Mouse (Mus musculus) layer of hippocampus, postnatal 36 days (tissue): Measurements from ENCODE around the gene Nrxn3. TPM values are rescaled to one million over a fixed set of nuclear protein-coding genes. Genes with fewer than 3 reads are reported as not detected.
A peak's percentile ranks its signal among the peaks of the same experiment; 100 is the strongest.

ENCODE experiments used
- DNase-seq, 2 experiments: peaks; one replicate each; pipeline ENCODE4 v3.0.0; 2022
- total RNA-seq, 2 experiments: library from RNA; stranded (reverse); gene quantifications; 2 replicates each; pipeline ENCODE4 v1.2.3; 2021

Gene Nrxn3
- total RNA-seq, 2 experiments from 2014 or later: 185 to 190 TPM

DNA sequence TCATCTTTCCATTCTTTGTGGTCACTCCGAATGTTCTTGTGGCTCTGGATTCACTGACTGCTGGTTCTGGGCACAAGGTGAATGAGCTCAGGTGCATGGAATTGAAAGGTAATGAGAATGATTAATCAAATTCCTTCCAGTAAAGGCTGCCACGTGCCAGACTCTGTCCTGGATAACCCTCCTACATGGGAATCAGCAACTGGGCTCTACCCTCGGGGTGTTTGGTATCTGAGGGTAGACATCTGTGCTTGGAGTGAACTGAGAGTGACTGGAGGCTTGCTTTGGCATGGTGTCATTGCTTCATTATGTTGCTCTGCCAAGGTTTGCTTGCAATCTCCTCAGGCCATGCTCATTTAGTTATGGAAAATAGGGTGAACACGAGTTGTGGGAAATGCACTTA is 209.0 kb downstream of the Nrxn3 start:
- DNase-seq: no peak

DNA sequence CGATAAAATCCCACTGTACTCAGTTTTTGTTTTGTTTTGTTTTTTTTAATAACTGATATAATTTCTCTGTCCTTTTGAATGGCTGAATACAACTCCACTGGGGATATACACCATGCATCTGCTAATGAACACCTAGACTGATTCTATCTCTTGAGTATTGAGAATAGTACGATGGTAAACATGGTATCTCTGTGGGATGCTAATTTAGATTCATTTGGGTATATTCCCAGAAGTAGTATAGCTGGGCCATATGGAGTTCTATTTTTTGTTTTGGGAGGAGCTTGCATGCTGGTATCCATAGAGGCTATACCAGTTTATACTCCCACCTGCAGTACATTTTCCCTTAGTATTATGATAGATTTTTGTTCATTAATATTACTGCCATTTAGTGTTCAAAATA is 217.0 kb downstream of the Nrxn3 start:
- no peak for DNase-seq

GRCm38 (mm10) chr12:88944967-88945366 is 222.3 kb downstream of the Nrxn3 start:
- no peak for DNase-seq

- no peak for DNase-seq
These were observed 227.2 kb downstream of the Nrxn3 start for GRCm38 (mm10) chr12:88949870-88950269.

DNA sequence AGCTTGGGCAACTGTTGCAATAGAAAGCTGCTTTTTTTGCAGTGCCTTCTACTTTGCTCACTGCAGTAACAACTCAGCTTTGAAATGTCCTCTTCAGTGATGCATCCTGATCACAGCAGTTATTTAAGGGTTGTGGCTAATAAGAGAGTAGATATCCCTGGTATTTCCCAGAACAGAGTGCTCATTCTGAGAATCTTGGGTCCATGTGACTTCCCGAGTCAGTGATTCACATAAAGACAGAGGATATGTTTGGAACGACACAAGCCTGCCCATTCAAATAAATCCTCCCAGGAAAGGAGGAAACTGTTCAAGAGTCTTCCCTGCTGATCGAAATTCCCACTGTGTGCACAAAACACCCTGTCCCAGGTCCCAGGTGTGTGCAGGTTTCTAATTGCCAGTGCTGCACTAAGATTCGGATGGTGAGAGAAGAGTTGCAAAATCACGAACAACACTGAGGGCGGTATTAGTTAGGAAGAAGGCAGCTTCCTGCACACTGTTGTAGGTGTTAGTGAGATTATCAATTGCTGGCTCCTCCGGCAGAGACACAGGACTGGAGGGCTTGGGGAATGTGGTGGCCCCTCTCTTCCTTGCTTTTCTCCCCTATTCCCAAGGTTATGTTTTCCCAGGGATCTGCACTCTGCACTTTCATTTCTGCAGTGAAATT is 230.4 kb downstream of the Nrxn3 start:
- DNase-seq: peak; percentile 14 to 26

DNA sequence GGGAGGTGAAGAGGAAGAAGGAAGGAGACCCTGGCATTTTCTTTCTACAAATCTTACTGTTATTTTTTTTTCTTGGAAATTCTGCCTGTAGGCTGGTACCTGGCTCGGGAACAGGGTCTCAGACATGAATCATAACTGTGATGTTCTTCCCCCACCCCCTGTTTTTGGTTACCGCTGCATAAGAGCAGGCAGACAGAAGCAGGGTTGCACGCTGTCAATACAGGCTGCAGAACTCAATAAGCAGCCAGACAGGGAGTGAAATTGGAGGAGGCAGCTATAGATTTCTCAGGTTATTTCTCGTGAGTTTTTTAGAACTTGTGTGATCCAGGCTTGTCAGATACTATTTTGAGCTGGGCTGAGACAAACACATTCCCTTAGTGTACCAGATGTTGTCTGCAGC is 231.1 kb downstream of the Nrxn3 start:
- no peak for DNase-seq

DNA sequence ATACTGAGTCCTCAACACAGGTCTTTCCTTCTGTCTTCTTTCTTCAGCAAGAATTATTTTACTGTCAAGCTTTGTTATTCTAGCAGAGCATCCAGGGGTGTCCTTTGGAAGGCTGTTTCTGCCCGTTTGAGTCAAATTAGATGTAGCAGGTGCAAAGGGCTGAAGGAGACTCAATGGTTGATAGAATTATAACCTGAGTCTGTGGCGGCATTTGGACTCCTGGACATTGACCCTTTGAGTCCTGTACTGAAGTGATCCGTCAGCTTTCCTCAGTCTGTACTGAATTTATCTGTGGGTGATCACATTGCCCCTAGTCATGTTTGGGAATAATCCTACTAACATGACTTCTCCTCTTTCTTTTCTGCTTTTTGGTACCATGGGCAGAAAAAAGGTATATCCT is 234.8 kb downstream of the Nrxn3 start:
- no peak for DNase-seq

- peak in 1 of 2 experiments; percentile 22 for DNase-seq
These were observed 238.1 kb downstream of the Nrxn3 start for GRCm38 (mm10) chr12:88960817-88961216.

DNA sequence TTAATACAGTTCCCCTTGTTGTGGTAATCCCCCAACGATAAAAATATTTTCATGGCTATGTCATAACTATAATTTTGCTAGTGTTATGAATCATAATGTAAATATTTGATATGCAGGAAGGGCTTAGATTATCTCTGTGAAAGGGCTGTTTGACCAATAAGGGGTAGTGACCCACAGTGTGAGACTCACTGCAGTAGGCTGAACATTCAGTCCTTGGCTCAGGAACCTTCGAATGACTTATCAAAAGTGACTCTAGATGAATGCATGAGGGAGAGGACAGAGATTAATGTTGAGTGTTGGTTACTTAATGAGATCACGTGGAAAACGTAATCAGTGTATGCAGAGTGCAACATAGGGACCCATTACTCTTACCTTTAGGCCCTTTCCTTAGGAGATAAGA is 243.7 kb downstream of the Nrxn3 start:
- no peak for DNase-seq

DNA sequence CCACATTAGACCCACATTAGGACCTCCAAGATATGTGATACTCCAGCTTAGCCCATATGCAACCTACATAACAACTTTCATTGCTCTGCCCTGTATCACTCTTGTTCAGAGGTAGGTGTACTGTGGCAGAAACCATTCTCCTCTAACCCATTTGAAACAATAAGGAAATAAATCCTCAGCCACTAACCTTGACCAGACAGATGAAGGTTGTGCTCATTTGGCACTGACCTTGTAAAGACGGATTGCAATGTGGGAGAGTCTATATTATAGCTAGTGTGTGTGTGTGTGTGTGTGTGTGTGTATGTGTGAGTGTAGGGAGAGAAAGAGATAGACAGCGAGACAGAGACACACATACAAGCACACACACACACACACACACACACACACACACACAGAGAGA is 253.9 kb downstream of the Nrxn3 start:
- DNase-seq: no peak

DNA sequence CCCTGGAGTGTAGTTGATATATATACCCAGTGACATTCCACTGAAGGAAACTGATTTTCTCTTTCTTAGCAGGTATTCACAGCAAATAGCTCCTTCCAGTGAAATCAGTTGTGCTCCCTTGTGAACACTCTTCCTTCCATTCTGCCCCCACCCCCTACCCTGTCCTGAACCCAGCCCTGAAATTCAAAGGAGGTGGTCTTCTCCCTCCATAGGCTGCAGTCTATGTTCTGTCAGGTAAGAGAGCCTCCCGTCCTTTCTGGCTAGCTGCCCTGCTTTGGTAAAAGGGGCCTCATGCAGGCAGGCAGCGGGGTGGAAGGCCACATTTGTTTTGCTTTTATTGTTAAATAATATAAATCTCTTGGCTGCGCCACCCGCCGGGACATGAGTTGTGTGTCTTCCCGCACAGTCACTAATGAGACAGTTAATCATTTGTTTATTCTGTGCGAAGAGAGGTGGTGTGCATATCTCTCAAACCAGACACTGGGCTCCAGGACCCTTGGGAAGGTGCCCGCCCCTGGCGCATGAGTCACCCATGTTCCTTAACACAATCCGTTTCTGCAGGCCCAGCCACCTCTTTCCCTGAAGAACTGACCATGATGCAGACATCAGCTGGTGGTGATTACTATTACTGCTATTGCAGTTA is 261.1 kb downstream of the Nrxn3 start:
- no peak for DNase-seq

GRCm38 (mm10) chr12:88984375-88984774 is 261.7 kb downstream of the Nrxn3 start:
- no peak for DNase-seq

GRCm38 (mm10) chr12:88984804-88985203 is 262.1 kb downstream of the Nrxn3 start:
- DNase-seq: no peak

- no peak for DNase-seq
These were observed 264.4 kb downstream of the Nrxn3 start for GRCm38 (mm10) chr12:88987046-88987445.

DNA sequence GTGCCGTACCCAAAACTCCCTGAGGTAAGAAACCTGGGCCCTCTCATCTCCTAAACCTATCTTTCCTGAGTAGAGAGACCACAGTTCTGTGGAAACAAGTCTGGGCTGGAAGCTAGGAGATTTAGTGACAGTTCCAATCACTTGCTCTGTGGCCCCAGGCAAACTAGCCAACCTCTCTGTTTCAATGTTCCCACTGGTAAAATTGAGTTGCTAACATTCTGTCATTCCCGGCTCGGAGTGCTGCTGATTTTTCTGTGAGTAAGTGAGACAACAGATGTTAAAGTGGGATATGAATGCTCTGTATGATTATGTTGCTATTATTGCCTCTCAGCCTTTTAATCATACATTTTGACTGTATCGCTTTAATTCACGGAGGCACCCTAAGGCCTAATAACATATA is 268.1 kb downstream of the Nrxn3 start:
- DNase-seq: no peak

DNA sequence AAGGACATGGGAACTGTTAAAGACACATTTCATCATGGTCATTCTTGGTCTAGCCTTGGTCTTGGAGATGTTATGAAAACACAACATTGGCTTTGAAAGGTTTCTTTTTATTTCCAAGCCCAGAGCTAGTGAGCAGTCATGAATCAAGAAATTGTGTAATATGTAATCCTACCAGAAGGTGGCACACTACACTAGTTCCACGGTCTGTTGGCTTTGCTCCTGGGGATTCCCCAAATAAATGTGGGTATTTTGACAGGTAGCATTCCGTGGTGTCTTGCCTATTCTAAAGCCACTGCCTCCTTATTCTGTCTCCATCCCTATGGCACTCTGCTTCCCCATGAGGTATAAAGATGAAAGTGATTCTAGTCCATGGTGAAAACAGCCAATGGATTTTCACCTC is 269.5 kb downstream of the Nrxn3 start:
- DNase-seq: no peak

DNA sequence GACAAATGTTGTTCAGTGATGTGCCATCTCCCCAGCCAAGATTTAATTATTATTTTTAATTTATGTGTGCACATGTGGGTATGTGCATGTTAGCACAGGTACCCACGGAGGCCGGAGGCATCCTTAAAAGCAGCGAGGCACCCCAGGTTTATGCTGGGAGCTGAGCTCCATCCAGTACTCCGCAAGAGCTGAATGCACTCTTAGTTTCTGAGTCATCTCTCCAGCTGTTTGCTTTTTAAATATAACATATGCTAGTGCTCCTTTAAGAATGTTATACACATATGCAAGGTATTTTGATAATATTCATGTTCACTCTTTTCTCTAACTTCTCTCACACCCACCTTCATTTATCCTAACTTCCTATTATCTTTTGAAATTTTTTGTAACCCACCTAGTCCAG is 271.1 kb downstream of the Nrxn3 start:
- DNase-seq: no peak

DNA sequence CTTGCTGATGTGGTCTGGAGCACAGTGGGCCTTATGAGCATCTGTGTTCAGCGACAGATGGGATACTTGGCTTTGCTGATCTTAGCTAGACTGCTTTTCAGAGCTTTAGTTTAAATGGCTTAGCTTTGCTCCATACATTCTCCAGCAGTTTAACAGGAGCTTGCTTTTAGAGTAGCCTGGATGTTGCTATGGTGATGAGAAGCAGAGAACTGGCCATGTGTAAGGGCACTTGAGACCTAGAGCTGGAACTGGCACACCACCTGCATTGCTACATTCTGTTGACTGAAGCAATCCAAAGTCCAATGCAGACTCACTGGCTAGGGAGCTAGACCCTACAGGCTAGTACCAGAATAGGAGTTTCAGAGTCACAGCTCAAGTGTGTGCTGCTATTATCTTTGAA is 293.8 kb downstream of the Nrxn3 start:
- DNase-seq: no peak

DNA sequence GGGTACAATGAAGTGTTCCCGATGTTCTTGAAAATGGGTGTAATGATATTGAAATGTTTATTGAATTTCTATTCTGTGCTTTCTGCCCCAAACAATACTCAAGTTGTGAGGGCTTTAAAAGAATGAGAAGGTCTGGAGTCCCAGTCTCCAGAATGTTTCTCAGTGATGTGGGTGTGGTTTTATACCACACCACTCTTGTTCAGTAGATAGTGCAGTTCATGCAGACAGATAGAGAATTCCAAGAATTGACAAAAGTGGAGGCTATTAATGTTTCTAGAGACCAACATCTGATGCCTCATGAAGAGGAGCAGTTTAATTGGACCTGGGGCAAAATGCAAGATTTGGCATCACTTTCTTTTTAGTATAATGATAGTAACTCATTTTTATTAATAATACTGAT is 302.5 kb downstream of the Nrxn3 start:
- DNase-seq: no peak

DNA sequence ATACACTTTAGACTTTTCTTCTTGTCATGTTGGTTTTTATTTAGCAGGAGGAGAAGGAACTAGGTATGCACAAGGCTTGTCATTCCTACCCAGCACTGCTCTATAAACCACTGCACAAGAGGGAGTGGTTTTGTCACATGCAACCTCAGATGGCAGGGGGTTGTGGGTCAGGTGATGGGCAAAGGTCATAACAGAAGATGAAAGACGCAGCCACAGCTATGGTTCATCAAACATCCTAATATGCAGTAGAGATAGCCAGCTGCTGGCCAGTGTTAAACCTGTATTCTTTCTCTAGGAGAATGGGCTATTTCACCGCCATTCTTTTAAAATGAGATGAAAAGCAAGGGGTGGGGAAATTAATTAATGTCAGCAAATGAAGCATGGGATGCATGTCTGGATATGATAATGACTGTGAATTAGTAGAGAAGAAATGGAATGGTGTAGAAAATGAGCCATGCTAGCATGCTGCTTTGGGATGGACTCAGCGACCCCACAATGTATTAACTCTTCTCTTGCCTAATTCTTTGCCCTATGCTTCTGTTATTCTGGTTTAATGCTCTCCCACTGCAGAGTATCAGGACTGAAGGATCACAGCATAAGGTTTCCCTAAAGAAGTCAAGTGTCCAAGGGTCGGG is 313.4 kb downstream of the Nrxn3 start:
- DNase-seq: no peak

GRCm38 (mm10) chr12:89040151-89040550 is 317.5 kb downstream of the Nrxn3 start:
- no peak for DNase-seq

GRCm38 (mm10) chr12:89041429-89042107 is 318.9 kb downstream of the Nrxn3 start:
- no peak for DNase-seq

GRCm38 (mm10) chr12:89049279-89049678 is 326.6 kb downstream of the Nrxn3 start:
- DNase-seq: peak; percentile 4 to 9
